Mouse (Mus musculus): ENCODE measurements around the gene Tomm34. TPM values are rescaled to one million over a fixed set of nuclear protein-coding genes. Genes with fewer than 3 reads are reported as not detected.

The Tomm34 gene
- total and polyA plus RNA-seq, 3 experiments, result 25.6 to 40.7 (median 26.8) TPM

- Histone ChIP-seq H3K4me3 (replicated peaks in 1 of 3; ENCODE audit: low read depth in 2 of 3, low read length in 2 of 3, poor library complexity in 1 of 3) (no peak overlapping the region), H3K4me2 (ENCODE audit: insufficient read depth, low read depth, poor library complexity, severe bottlenecking) (no peak overlapping the region), H3K79me2 (replicated peaks; ENCODE audit: control insufficient read depth, extremely low read depth, insufficient read depth, poor library complexity, severe bottlenecking) (peaks cover 4% of the 10 kb centered on the region), H3K27ac (ENCODE audit: insufficient read depth, low read depth) (no peak overlapping the region), H3K4me1 (ENCODE audit: control insufficient read depth in 1 of 2, insufficient read depth in 2 of 2) (peaks cover 0 to 11% of the 10 kb centered on the region in 2 experiments; a peak in 2 of 4 replicates), H3K9ac (ENCODE audit: insufficient read depth, low read depth) (no peak overlapping the region), H3K27me3 (replicated peaks) (no peaks in the 10 kb centered on the region), H3K9me3 (replicated peaks; ENCODE audit: low read length) (no peaks in the 10 kb centered on the region), H3K36me3 (replicated peaks in 1 of 2; ENCODE audit: control insufficient read depth in 1 of 2, insufficient read depth in 1 of 2, low read length in 1 of 2) (peaks cover 69 to 96% of the 10 kb centered on the region in 2 experiments)
- in situ Hi-C loops (cut with MboI; ENCODE audit: low pct_ligation_motif_present, low pct_unique_long_range_greater_than_20kb, low sequenced_read_pairs), result no loop called here
- peak; percentile 53 for DNase-seq (ENCODE audit: extremely low read depth)
- TF ChIP-seq BHLHE40 (IDR thresholded peaks at IDR 0.05; ENCODE audit: low read depth, low read length) (no peak), ZC3H11A (IDR thresholded peaks at IDR 0.05; ENCODE audit: low read depth, low read length) (peak; percentile 64), IRF4 (IDR thresholded peaks at IDR 0.05; ENCODE audit: low read depth, low read length) (no peak), RAD21 (IDR thresholded peaks at IDR 0.05; ENCODE audit: low read depth, low read length) (peak; percentile 92), CTCF (conservative IDR thresholded peaks at IDR 0.05 in 1 of 2, IDR thresholded peaks at IDR 0.05 in 1 of 2; ENCODE audit: low read depth in 2 of 2, low read length in 2 of 2) (peak; percentile 79 to 92), SMC3 (IDR thresholded peaks at IDR 0.05; ENCODE audit: low read depth, low read length) (peak; percentile 90)
- dilution Hi-C loops (cut with MboI; ENCODE audit: extremely low pct_ligation_motif_present, extremely low pct_unique_long_range_greater_than_20kb, low sequenced_read_pairs), result no loop called here
These were observed 32.5 kb upstream of the Tomm34 start for GRCm38 (mm10) chr2:164103501-164103900.

GRCm38 (mm10) chr2:164102366-164102765, 31.4 kb upstream of the Tomm34 start:
- no peak for DNase-seq (ENCODE audit: extremely low read depth)
- no peak overlapping the region for H3K4me2 ChIP-seq (ENCODE audit: insufficient read depth, low read depth, poor library complexity, severe bottlenecking)
- dilution Hi-C loops (cut with MboI; ENCODE audit: extremely low pct_ligation_motif_present, extremely low pct_unique_long_range_greater_than_20kb, low sequenced_read_pairs), result no loop called here

GRCm38 (mm10) chr2:164101936-164102335, 31.0 kb upstream of the Tomm34 start:
- no peak overlapping the region for H3K9ac ChIP-seq (ENCODE audit: insufficient read depth, low read depth)
- no peak overlapping the region for H3K27ac ChIP-seq (ENCODE audit: insufficient read depth, low read depth)
- H3K4me2 ChIP-seq (ENCODE audit: insufficient read depth, low read depth, poor library complexity, severe bottlenecking), result no peak overlapping the region
- no peaks in the 10 kb centered on the region for H3K9me3 ChIP-seq (replicated peaks; ENCODE audit: low read length)
- peaks cover 0 to 11% of the 10 kb centered on the region in 2 experiments; a peak in 2 of 4 replicates for H3K4me1 ChIP-seq (ENCODE audit: control insufficient read depth in 1 of 2, insufficient read depth in 2 of 2)
- H3K27me3 ChIP-seq (replicated peaks), result no peaks in the 10 kb centered on the region
- no peak overlapping the region for H3K4me3 ChIP-seq (replicated peaks in 1 of 3; ENCODE audit: low read depth in 2 of 3, low read length in 2 of 3, poor library complexity in 1 of 3)
- dilution Hi-C loops (cut with MboI; ENCODE audit: extremely low pct_ligation_motif_present, extremely low pct_unique_long_range_greater_than_20kb, low sequenced_read_pairs), result no loop called here
- H3K79me2 ChIP-seq (replicated peaks; ENCODE audit: control insufficient read depth, extremely low read depth, insufficient read depth, poor library complexity, severe bottlenecking), result peaks cover 6% of the 10 kb centered on the region
- DNase-seq (ENCODE audit: extremely low read depth), result no peak
- no peak for TF ChIP-seq MAZ (IDR thresholded peaks at IDR 0.05; ENCODE audit: low read depth, low read length)
- no peak for TF ChIP-seq JUN (IDR thresholded peaks at IDR 0.05; ENCODE audit: insufficient read depth, low read depth, low read length)
- TF ChIP-seq RAD21 (IDR thresholded peaks at IDR 0.05; ENCODE audit: low read depth, low read length), result no peak
- TF ChIP-seq TCF12 (IDR thresholded peaks at IDR 0.05; ENCODE audit: low read depth, low read length), result no peak
- no peak for TF ChIP-seq USF2 (conservative IDR thresholded peaks at IDR 0.05; ENCODE audit: low read depth, low read length)
- TF ChIP-seq IRF4 (IDR thresholded peaks at IDR 0.05; ENCODE audit: low read depth, low read length), result no peak
- TF ChIP-seq E2F4 (IDR thresholded peaks at IDR 0.05; ENCODE audit: insufficient replicate concordance, low read depth, low read length), result no peak
- no peak for TF ChIP-seq CTCF (conservative IDR thresholded peaks at IDR 0.05 in 1 of 2, IDR thresholded peaks at IDR 0.05 in 1 of 2; ENCODE audit: low read depth in 2 of 2, low read length in 2 of 2)
- no peak for TF ChIP-seq POLR2A (IDR thresholded peaks at IDR 0.05; ENCODE audit: low read depth, low read length)
- no peak for TF ChIP-seq ZMIZ1 (IDR thresholded peaks at IDR 0.05; ENCODE audit: low read depth, low read length)
- peaks cover 66 to 93% of the 10 kb centered on the region in 2 experiments for H3K36me3 ChIP-seq (replicated peaks in 1 of 2; ENCODE audit: control insufficient read depth in 1 of 2, insufficient read depth in 1 of 2, low read length in 1 of 2)
- in situ Hi-C loops (cut with MboI; ENCODE audit: low pct_ligation_motif_present, low pct_unique_long_range_greater_than_20kb, low sequenced_read_pairs), result no loop called here

More at GRCm38 (mm10) chr2:164102366-164102765, 31.4 kb upstream of the Tomm34 start:
- no peak overlapping the region for H3K4me3 ChIP-seq (replicated peaks in 1 of 3; ENCODE audit: low read depth in 2 of 3, low read length in 2 of 3, poor library complexity in 1 of 3)
- in situ Hi-C loops (cut with MboI; ENCODE audit: low pct_ligation_motif_present, low pct_unique_long_range_greater_than_20kb, low sequenced_read_pairs), result no loop called here
- TF ChIP-seq PAX5 (IDR thresholded peaks at IDR 0.05; ENCODE audit: low read length) (no peak), TBP (conservative IDR thresholded peaks at IDR 0.05; ENCODE audit: low read depth, low read length) (no peak)
- peaks cover 6% of the 10 kb centered on the region for H3K79me2 ChIP-seq (replicated peaks; ENCODE audit: control insufficient read depth, extremely low read depth, insufficient read depth, poor library complexity, severe bottlenecking)
- H3K27ac ChIP-seq (ENCODE audit: insufficient read depth, low read depth), result no peak overlapping the region
- no peaks in the 10 kb centered on the region for H3K27me3 ChIP-seq (replicated peaks)
- peaks cover 0 to 11% of the 10 kb centered on the region in 2 experiments; a peak in 2 of 4 replicates for H3K4me1 ChIP-seq (ENCODE audit: control insufficient read depth in 1 of 2, insufficient read depth in 2 of 2)
- no peaks in the 10 kb centered on the region for H3K9me3 ChIP-seq (replicated peaks; ENCODE audit: low read length)
- H3K36me3 ChIP-seq (replicated peaks in 1 of 2; ENCODE audit: control insufficient read depth in 1 of 2, insufficient read depth in 1 of 2, low read length in 1 of 2), result peaks cover 70 to 96% of the 10 kb centered on the region in 2 experiments
- H3K9ac ChIP-seq (ENCODE audit: insufficient read depth, low read depth), result no peak overlapping the region
